Mouse (Mus musculus): Measurements from ENCODE around the gene Gm9999.

DNA sequence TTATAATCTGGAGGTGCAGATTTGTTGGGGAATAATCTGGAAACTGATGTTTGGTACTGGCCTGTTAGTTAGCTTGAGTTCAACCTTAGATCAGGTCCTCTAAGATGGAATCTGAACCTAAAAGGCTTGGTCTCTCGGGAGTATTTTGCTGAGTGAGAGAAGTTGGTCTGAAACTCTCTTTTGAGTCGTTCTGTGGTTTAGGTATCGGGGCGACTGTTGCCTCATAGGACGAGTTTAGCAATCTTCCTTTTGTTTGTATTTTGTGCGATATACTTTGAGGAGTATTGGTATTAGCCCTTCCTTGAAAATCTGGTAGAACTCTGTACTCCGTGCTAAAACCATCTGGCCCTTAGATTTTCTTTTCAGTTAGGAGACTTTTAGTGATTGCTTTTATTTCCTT is 19.3 kb upstream of the Gm9999 start:
- TF ChIP-seq CTCF (IDR thresholded peaks at IDR 0.05; ENCODE audit: borderline replicate concordance, insufficient read depth, low read depth, low read length) (no peak), POLR2A (IDR thresholded peaks at IDR 0.05; ENCODE audit: borderline replicate concordance, insufficient read depth, low read length) (no peak)
